Mouse (Mus musculus) megakaryocyte, embryonic 14.5 days (primary cell): Measurements from ENCODE around the gene Nup188.

Experiments
- FLI1 ChIP-seq: IDR thresholded peaks from 2 replicates; pipeline ENCODE4 v1.6.1; 2012; ENCODE audit warnings: low read length, inconsistent platforms, mixed read lengths
- GATA1 ChIP-seq: IDR thresholded peaks from 3 replicates; pipeline ENCODE4 v1.6.1; 2012; ENCODE audit warnings: mixed read lengths, low read length, inconsistent platforms, borderline replicate concordance

GRCm38 (mm10) chr2:30309351-30309750 is 23.2 kb downstream of the Nup188 start:
- TF ChIP-seq GATA1: no peak
- no peak for TF ChIP-seq FLI1
